In genomic region chr11:96064521-96065214, GRCm38 (mm10) we compare ENCODE assay signal across 9 mouse cellular contexts. TPM values are rescaled to one million over a fixed set of nuclear protein-coding genes. Genes with fewer than 3 reads are reported as not detected.
A peak's percentile ranks its signal among the peaks of the same experiment; 100 is the strongest.
DNase-seq lines count a peak whose midpoint lies in the region; ATAC-seq and TF ChIP-seq lines count a peak whose summit lies in the region.
"Had no signal": no experiment of that assay in that cellular context is flagged by ENCODE, and none has a peak within 500 bp of the region (broad histone marks: within the 10 kb centered on the region; RNA-seq: fewer than 3 reads in every experiment).

No protein-coding gene starts in this region.

- 0 out of 2 replicates have a peak, but pooled peaks have one; percentile 2 for TF ChIP-seq CTCF in forebrain, postnatal 0 days (IDR thresholded peaks at IDR 0.05; ENCODE audit: low read depth)
- no peak for TF ChIP-seq CTCF in stomach, postnatal 0 days (IDR thresholded peaks at IDR 0.05; ENCODE audit: low read depth)

- peaks cover 9% of the 10 kb centered on the region; the same call in 1 of the 2 replicates for H3K36me3 ChIP-seq in forebrain, postnatal 0 days (ENCODE audit: insufficient read depth)
- peaks cover 2% of the 10 kb centered on the region; the same call in 1 of the 2 replicates for H3K36me3 ChIP-seq in limb, embryonic 11.5 days (ENCODE audit: control insufficient read depth, insufficient read depth, low read length)
- peaks cover 3% of the 10 kb centered on the region; the same call in 1 of the 2 replicates for H3K36me3 ChIP-seq in midbrain, embryonic 11.5 days (ENCODE audit: control insufficient read depth, insufficient read depth, low read length)
- 0 out of 2 replicates have a peak, but pooled peaks cover 2% of the 10 kb centered on the region for H3K36me3 ChIP-seq in stomach, postnatal 0 days (ENCODE audit: control insufficient read depth, insufficient read depth, low read length)

- H3K27ac ChIP-seq in forebrain, postnatal 0 days (ENCODE audit: low read depth, low read length), result peak overlapping the region; percentile 86
- H3K27ac ChIP-seq in limb, embryonic 11.5 days (replicated peaks; ENCODE audit: low read depth, low read length), result peak overlapping the region; percentile 85
- H3K27ac ChIP-seq in midbrain, embryonic 11.5 days (ENCODE audit: low read depth, low read length), result peak overlapping the region; percentile 47; the same call in 1 of the 2 replicates
- H3K27ac ChIP-seq in stomach, postnatal 0 days (replicated peaks), result peak overlapping the region; percentile 93

- no peaks in the 10 kb centered on the region for H3K9me3 ChIP-seq in forebrain, postnatal 0 days (ENCODE audit: low read length)
- H3K9me3 ChIP-seq in limb, embryonic 11.5 days (ENCODE audit: control insufficient read depth, low read length), result no peaks in the 10 kb centered on the region
- H3K9me3 ChIP-seq in midbrain, embryonic 11.5 days (ENCODE audit: control insufficient read depth, low read length), result no peaks in the 10 kb centered on the region
- H3K9me3 ChIP-seq in stomach, postnatal 0 days (ENCODE audit: control insufficient read depth, low read length), result no peaks in the 10 kb centered on the region

- WGBS in forebrain, postnatal 0 days, result 1% methylated on average over 33 of the region's 64 CpGs
- under 1% methylated on average over 45 of the region's 64 CpGs for WGBS in limb, embryonic 11.5 days
- 0% methylated on average over 49 of the region's 64 CpGs for WGBS in midbrain, embryonic 11.5 days
- 0% methylated on average over 27 of the region's 64 CpGs for WGBS in stomach, postnatal 0 days

- no peak for DNase-seq in frontal cortex, postnatal 36 days (ENCODE audit: low spot score in 2 of 2)
- DNase-seq in ZHBTc4 (ENCODE audit: low read depth, low spot score), result peak; percentile 91
- DNase-seq in forebrain, postnatal 0 days, result no peak
- peak; percentile 74 for DNase-seq in limb, embryonic 11.5 days (ENCODE audit: low spot score)
- DNase-seq in midbrain, embryonic 11.5 days (ENCODE audit: low spot score, missing footprints), result peak; percentile 94
- peak; percentile 65 for DNase-seq in stomach, postnatal 0 days (ENCODE audit: low spot score)
- DNase-seq in cerebellum, postnatal 4 days (ENCODE audit: low spot score in 2 of 2), result no peak

- TF ChIP-seq EP300 in stomach, postnatal 0 days (optimal IDR thresholded peaks at IDR 0.05), result no peak

- H3K9ac ChIP-seq in forebrain, postnatal 0 days, result peak overlapping the region; percentile 89
- peak overlapping the region; percentile 94 for H3K9ac ChIP-seq in limb, embryonic 11.5 days (ENCODE audit: low read length)
- H3K9ac ChIP-seq in midbrain, embryonic 11.5 days (ENCODE audit: low read length), result peak overlapping the region; percentile 89
- H3K9ac ChIP-seq in stomach, postnatal 0 days (ENCODE audit: low read length), result peak overlapping the region; percentile 89

- no peaks in the 10 kb centered on the region for H3K27me3 ChIP-seq in forebrain, postnatal 0 days (ENCODE audit: insufficient read depth, low read length)
- H3K27me3 ChIP-seq in limb, embryonic 11.5 days (ENCODE audit: control insufficient read depth, insufficient read depth, low read length), result no peaks in the 10 kb centered on the region
- no peaks in the 10 kb centered on the region for H3K27me3 ChIP-seq in midbrain, embryonic 11.5 days (ENCODE audit: control insufficient read depth, insufficient read depth, low read length)
- no peaks in the 10 kb centered on the region for H3K27me3 ChIP-seq in stomach, postnatal 0 days (ENCODE audit: control insufficient read depth, insufficient read depth, low read length)

- peak; percentile 3; the same call in 1 of the 2 replicates for ATAC-seq in frontal cortex, adult (ENCODE audit: low TSS enrichment)
- peak; percentile 42 for ATAC-seq in forebrain, postnatal 0 days
- ATAC-seq in limb, embryonic 11.5 days (ENCODE audit: insufficient number of reproducible peaks, low FRiP score, low TSS enrichment, low read depth), result peak; percentile 52; the same call in 1 of the 2 replicates
- ATAC-seq in midbrain, embryonic 11.5 days (ENCODE audit: low FRiP score), result peak; percentile 79
- ATAC-seq in stomach, postnatal 0 days (ENCODE audit: low FRiP score, low TSS enrichment), result peak; percentile 58

- peak overlapping the region; percentile 94 for H3K4me3 ChIP-seq in forebrain, postnatal 0 days (ENCODE audit: low read depth, low read length)
- H3K4me3 ChIP-seq in limb, embryonic 11.5 days (ENCODE audit: low read depth, low read length), result peak overlapping the region; percentile 94
- H3K4me3 ChIP-seq in midbrain, embryonic 11.5 days (ENCODE audit: low read depth, low read length), result peak overlapping the region; percentile 99
- peak overlapping the region; percentile 92 for H3K4me3 ChIP-seq in stomach, postnatal 0 days (ENCODE audit: low read depth, low read length)

- peaks cover 9% of the 10 kb centered on the region; the same call in 1 of the 2 replicates for H3K4me1 ChIP-seq in forebrain, postnatal 0 days (ENCODE audit: insufficient read depth)
- peaks cover 8% of the 10 kb centered on the region for H3K4me1 ChIP-seq in limb, embryonic 11.5 days (ENCODE audit: control insufficient read depth, insufficient read depth, low read length)
- peaks cover 13% of the 10 kb centered on the region for H3K4me1 ChIP-seq in midbrain, embryonic 11.5 days (ENCODE audit: control insufficient read depth, insufficient read depth, low read length)
- H3K4me1 ChIP-seq in stomach, postnatal 0 days (replicated peaks; ENCODE audit: control insufficient read depth, insufficient read depth), result peaks cover 4% of the 10 kb centered on the region; the same call in 1 of the 2 replicates

- peak overlapping the region; percentile 80 for H3K4me2 ChIP-seq in forebrain, postnatal 0 days (ENCODE audit: low read depth)
- H3K4me2 ChIP-seq in limb, embryonic 11.5 days (ENCODE audit: low read depth, severe bottlenecking), result peak overlapping the region; percentile 74
- H3K4me2 ChIP-seq in midbrain, embryonic 11.5 days, result peak overlapping the region; percentile 87
- peak overlapping the region; percentile 80 for H3K4me2 ChIP-seq in stomach, postnatal 0 days (replicated peaks; ENCODE audit: low read depth)

RNA-seq across cellular contexts. Expression of gene Ube2z, which starts 0.5 kb away (rescaled TPM):
- total RNA-seq in forebrain, postnatal 0 days (2014; rRNA removed), result 54.9 and 56.2 TPM in 2 replicates
- polyA plus RNA-seq in forebrain, postnatal 0 days (2015; fragmentation: Nextera tagmentation; extraction: Ambion mirVana), result 29.4 and 35.4 TPM in 2 replicates
- 31.1 and 35.4 TPM in 2 replicates for polyA plus RNA-seq in limb, embryonic 11.5 days (2014; fragmentation: Nextera tagmentation; extraction: Ambion mirVana)
- 21.5 and 22.3 TPM in 2 replicates for polyA plus RNA-seq in midbrain, embryonic 11.5 days (2014; fragmentation: Nextera tagmentation; extraction: Ambion mirVana)
- 26.4 and 28.7 TPM in 2 replicates for polyA plus RNA-seq in stomach, postnatal 0 days (2015; fragmentation: Nextera tagmentation; extraction: Ambion mirVana)

RNA-seq across cellular contexts. Expression of gene Atp5g1, which starts 10.8 kb away (rescaled TPM):
- total RNA-seq in forebrain, postnatal 0 days (2014; rRNA removed), result 348 and 355 TPM in 2 replicates
- polyA plus RNA-seq in forebrain, postnatal 0 days (2015; fragmentation: Nextera tagmentation; extraction: Ambion mirVana), result 925 and 1,026 TPM in 2 replicates
- polyA plus RNA-seq in limb, embryonic 11.5 days (2014; fragmentation: Nextera tagmentation; extraction: Ambion mirVana), result 530 and 535 TPM in 2 replicates
- polyA plus RNA-seq in midbrain, embryonic 11.5 days (2014; fragmentation: Nextera tagmentation; extraction: Ambion mirVana), result 405 and 437 TPM in 2 replicates
- polyA plus RNA-seq in stomach, postnatal 0 days (2015; fragmentation: Nextera tagmentation; extraction: Ambion mirVana), result 1,003 and 1,182 TPM in 2 replicates

RNA-seq across cellular contexts. Expression of gene Snf8, which starts 30.0 kb away (rescaled TPM):
- total RNA-seq in forebrain, postnatal 0 days (2014; rRNA removed), result 36.5 and 36.7 TPM in 2 replicates
- 112 and 120 TPM in 2 replicates for polyA plus RNA-seq in forebrain, postnatal 0 days (2015; fragmentation: Nextera tagmentation; extraction: Ambion mirVana)
- 38.3 and 39.1 TPM in 2 replicates for polyA plus RNA-seq in limb, embryonic 11.5 days (2014; fragmentation: Nextera tagmentation; extraction: Ambion mirVana)
- polyA plus RNA-seq in midbrain, embryonic 11.5 days (2014; fragmentation: Nextera tagmentation; extraction: Ambion mirVana), result 36.7 and 43.0 TPM in 2 replicates
- polyA plus RNA-seq in stomach, postnatal 0 days (2015; fragmentation: Nextera tagmentation; extraction: Ambion mirVana), result 76.0 and 83.0 TPM in 2 replicates

RNA-seq across cellular contexts. Expression of gene Gip, which starts 40.3 kb away (rescaled TPM):
- not detected in 2 replicates for total RNA-seq in forebrain, postnatal 0 days (2014; rRNA removed)
- polyA plus RNA-seq in forebrain, postnatal 0 days (2015; fragmentation: Nextera tagmentation; extraction: Ambion mirVana), result not detected in 2 replicates
- not detected in 2 replicates for polyA plus RNA-seq in limb, embryonic 11.5 days (2014; fragmentation: Nextera tagmentation; extraction: Ambion mirVana)
- polyA plus RNA-seq in midbrain, embryonic 11.5 days (2014; fragmentation: Nextera tagmentation; extraction: Ambion mirVana), result not detected in 2 replicates
- polyA plus RNA-seq in stomach, postnatal 0 days (2015; fragmentation: Nextera tagmentation; extraction: Ambion mirVana), result 1.8 and 3.2 TPM in 2 replicates
- total RNA-seq: adrenal gland, adult 18-20 months had no signal

RNA-seq across cellular contexts. Expression of gene Calcoco2, which starts 47.1 kb away (rescaled TPM):
- not detected in 2 replicates for total RNA-seq in forebrain, postnatal 0 days (2014; rRNA removed)
- 0.10 TPM in 1 of 2 replicates, not detected in the other for polyA plus RNA-seq in forebrain, postnatal 0 days (2015; fragmentation: Nextera tagmentation; extraction: Ambion mirVana)
- not detected in 2 replicates for polyA plus RNA-seq in limb, embryonic 11.5 days (2014; fragmentation: Nextera tagmentation; extraction: Ambion mirVana)
- polyA plus RNA-seq in midbrain, embryonic 11.5 days (2014; fragmentation: Nextera tagmentation; extraction: Ambion mirVana), result not detected in 2 replicates
- polyA plus RNA-seq in stomach, postnatal 0 days (2015; fragmentation: Nextera tagmentation; extraction: Ambion mirVana), result not detected in 2 replicates
- total RNA-seq: adrenal gland, adult 18-20 months had no signal

Comparison
In these comparisons a context has a peak if more than half of its experiments do, and no peak if none do; other contexts are left out.
1. ATAC-seq: peak in every context shown above with its lines; median percentile 79 in midbrain, embryonic 11.5 days; 58 in stomach, postnatal 0 days; 52 in limb, embryonic 11.5 days; 42 in forebrain, postnatal 0 days; 3 in frontal cortex, adult.
2. DNase-seq: peak in ZHBTc4 (single experiment), limb, embryonic 11.5 days (single experiment), midbrain, embryonic 11.5 days (single experiment) and stomach, postnatal 0 days (single experiment); none in frontal cortex, postnatal 36 days (0 of 2), forebrain, postnatal 0 days (single experiment) and cerebellum, postnatal 4 days (0 of 2).
3. Peak in every context shown above with its lines, with median percentiles within 50 percentile points of each other: H3K27ac ChIP-seq, H3K4me2 ChIP-seq, H3K4me3 ChIP-seq and H3K9ac ChIP-seq.